In the genomic region with DNA sequence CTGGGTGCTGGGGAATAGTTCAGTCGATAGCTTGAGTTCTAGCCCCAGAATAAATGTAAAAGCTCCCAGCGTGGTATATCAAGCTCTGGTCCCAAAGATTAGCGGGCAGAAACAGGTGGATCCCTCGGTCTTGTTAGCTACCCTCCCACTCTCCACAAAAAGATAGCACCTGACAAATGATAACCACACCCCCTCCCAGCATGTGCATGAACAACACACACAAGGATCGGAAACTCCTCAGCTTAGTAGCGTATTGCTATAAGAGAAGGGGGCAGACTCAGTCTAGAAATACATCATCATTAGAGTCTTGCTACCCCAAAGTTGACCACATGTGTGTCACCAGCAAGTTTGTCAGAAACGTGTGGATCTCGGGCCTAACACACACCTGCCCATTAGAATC, we compare ENCODE assay signal across 8 mouse cellular contexts. TPM values are rescaled to one million over a fixed set of nuclear protein-coding genes. Genes with fewer than 3 reads are reported as not detected.
DNase-seq lines count a peak whose midpoint lies in the region; ATAC-seq and TF ChIP-seq lines count a peak whose summit lies in the region.

A gene (minus strand): TSS at position 101 of the 400 bp plus-strand sequence.

- H3K27me3 ChIP-seq in thymus, adult 2 months (ENCODE audit: control insufficient read depth, insufficient read depth, low read length) = peaks cover 17% of the 10 kb centered on the region; the same call in 1 of the 2 replicates
- H3K27me3 ChIP-seq in forebrain, embryonic 11.5 days (ENCODE audit: control insufficient read depth, insufficient read depth, low read length) = no peaks in the 10 kb centered on the region
- peaks cover 76% of the 10 kb centered on the region for H3K27me3 ChIP-seq in liver, embryonic 12.5 days (replicated peaks)

- H3K27ac ChIP-seq in thymus, adult 2 months (ENCODE audit: control insufficient read depth, insufficient read depth, low read length) = no peak within 1 kb of the TSS
- peak within 1 kb of the TSS; percentile 82 for H3K27ac ChIP-seq in forebrain, embryonic 11.5 days (ENCODE audit: low read depth, low read length)
- H3K27ac ChIP-seq in liver, embryonic 12.5 days = peak within 1 kb of the TSS; percentile 27; the same call in 1 of the 2 replicates

- no peaks in the 10 kb centered on the region for H3K9me3 ChIP-seq in forebrain, embryonic 11.5 days (ENCODE audit: control insufficient read depth, low read length)
- H3K9me3 ChIP-seq in liver, embryonic 12.5 days (replicated peaks) = no peaks in the 10 kb centered on the region

- H3K9ac ChIP-seq in forebrain, embryonic 11.5 days (ENCODE audit: low read length) = peak within 1 kb of the TSS; percentile 89
- H3K9ac ChIP-seq in liver, embryonic 12.5 days = peak within 1 kb of the TSS; percentile 81

- no peak for DNase-seq in thymus, adult 2 months
- DNase-seq in thymus, postnatal 25 days = no peak
- no peak for DNase-seq in forebrain, embryonic 11.5 days (ENCODE audit: low spot score)
- no peak for DNase-seq in MN1 (ENCODE audit: low spot score)
- DNase-seq in ovary, adult 18-20 months (ENCODE audit: low spot score) = no peak

- TF ChIP-seq POLR2A in thymus, adult 2 months (IDR thresholded peaks at IDR 0.05; ENCODE audit: control insufficient read depth, extremely low read depth, insufficient read depth, low read length, poor library complexity) = no peak

- peak within 1 kb of the TSS; percentile 61 for H3K4me3 ChIP-seq in thymus, adult 2 months (ENCODE audit: control insufficient read depth, insufficient read depth, low read length)
- peak within 1 kb of the TSS; percentile 87 for H3K4me3 ChIP-seq in forebrain, embryonic 11.5 days (ENCODE audit: low read depth, low read length)
- peak within 1 kb of the TSS; percentile 78 for H3K4me3 ChIP-seq in liver, embryonic 12.5 days

- H3K4me2 ChIP-seq in forebrain, embryonic 11.5 days (ENCODE audit: low read depth, low read length, severe bottlenecking) = peak within 1 kb of the TSS; percentile 82
- H3K4me2 ChIP-seq in liver, embryonic 12.5 days = peak within 1 kb of the TSS; percentile 95

- H3K4me1 ChIP-seq in thymus, adult 2 months (replicated peaks; ENCODE audit: control insufficient read depth, insufficient read depth, low read length) = peaks cover 6% of the 10 kb centered on the region; the same call in 1 of the 2 replicates
- H3K4me1 ChIP-seq in forebrain, embryonic 11.5 days (replicated peaks; ENCODE audit: control insufficient read depth, insufficient read depth, low read length) = no peaks in the 10 kb centered on the region; the same call in 1 of the 2 replicates
- H3K4me1 ChIP-seq in liver, embryonic 12.5 days = peaks cover 26% of the 10 kb centered on the region

- 95% methylated on average over 8 of the region's 8 CpGs for WGBS in thymus, adult 2 months
- 77% methylated on average over 8 of the region's 8 CpGs for WGBS in forebrain, embryonic 11.5 days
- WGBS in liver, embryonic 12.5 days (ENCODE audit: insufficient replicate concordance) = 58% methylated on average over 8 of the region's 8 CpGs

- TF ChIP-seq CTCF in thymus, adult 2 months (IDR thresholded peaks at IDR 0.05; ENCODE audit: borderline replicate concordance, control insufficient read depth, extremely low read depth, insufficient read depth, low read length, poor library complexity) = no peak

- H3K36me3 ChIP-seq in thymus, adult 2 months (ENCODE audit: control insufficient read depth, insufficient read depth, low read length) = no peaks in the 10 kb centered on the region
- H3K36me3 ChIP-seq in forebrain, embryonic 11.5 days (ENCODE audit: control insufficient read depth, insufficient read depth, low read length) = no peaks in the 10 kb centered on the region
- H3K36me3 ChIP-seq in liver, embryonic 12.5 days = no peaks in the 10 kb centered on the region

- no peak for ATAC-seq in forebrain, embryonic 11.5 days (replicated peaks; ENCODE audit: low FRiP score)
- no peak for ATAC-seq in hematopoietic stem cell, adult 5-6 weeks (replicated peaks in 1 of 2; ENCODE audit: insufficient read depth in 1 of 2, low FRiP score in 2 of 2, low TSS enrichment in 1 of 2, low read depth in 1 of 2, poor library complexity in 2 of 2, severe bottlenecking in 2 of 2)
- ATAC-seq in liver, embryonic 12.5 days = no peak
- ATAC-seq in activated CD4-positive, CD25-positive, alpha-beta regulatory T cell, adult 4 months = no peak

RNA-seq across cellular contexts. Expression of the gene that starts here (rescaled TPM):
- 2.8 and 4.0 TPM in 2 replicates for polyA plus RNA-seq in thymus, adult 2 months (2012; rRNA removed)
- polyA plus RNA-seq in forebrain, embryonic 11.5 days (2014; fragmentation: Nextera tagmentation; extraction: Ambion mirVana) = 44.9 and 48.5 TPM in 2 replicates
- 44.8 and 48.2 TPM in 2 replicates for total RNA-seq in hematopoietic stem cell, adult 5-6 weeks (2017)
- polyA plus RNA-seq in liver, embryonic 12.5 days (2016; fragmentation: Nextera tagmentation; extraction: Ambion mirVana) = 9.0 and 9.1 TPM in 2 replicates
- polyA plus RNA-seq in activated CD4-positive, CD25-positive, alpha-beta regulatory T cell, adult 4 months (2017; shearing (Covaris generic)) = under 1 TPM; 0.22 to 0.74 TPM
